Mouse (Mus musculus): ENCODE measurements around the gene Cyp4f18.
A peak's percentile ranks its signal among the peaks of the same experiment; 100 is the strongest.
"Not testable (repeated sequence)": the region's sequence is repeated elsewhere in the genome, so short reads cannot be mapped to it uniquely, and the experiment has no call there.

The Cyp4f18 gene

GRCm38 (mm10) chr8:72009473-72009872 is at the start of gene Cyp4f18:
Cyp4f18 (minus strand) TSS chr8:72009626.
- DNase-seq, result no peak

GRCm38 (mm10) chr8:72057643-72058042 is 48.2 kb upstream of the Cyp4f18 start:
- not testable (repeated sequence) for DNase-seq

- not testable (repeated sequence) for DNase-seq
Observed at GRCm38 (mm10) chr8:72054633-72055032, 45.2 kb upstream of the Cyp4f18 start.

GRCm38 (mm10) chr8:72042493-72042892 is 33.1 kb upstream of the Cyp4f18 start:
- DNase-seq, result no peak

- DNase-seq, result not testable (repeated sequence)
Observed at GRCm38 (mm10) chr8:72040918-72041317, 31.5 kb upstream of the Cyp4f18 start, which contains the start of gene Olfr372. Olfr372 (plus strand) TSS chr8:72041218.

GRCm38 (mm10) chr8:72032926-72033325 is 23.5 kb upstream of the Cyp4f18 start:
- peak; percentile 31 to 53 for DNase-seq

GRCm38 (mm10) chr8:72024886-72025285 is 15.5 kb upstream of the Cyp4f18 start:
- peak; percentile 27 to 32 for DNase-seq

GRCm38 (mm10) chr8:72019816-72020215 is 10.4 kb upstream of the Cyp4f18 start:
- DNase-seq, result no peak

- DNase-seq, result not testable (repeated sequence)
Observed at GRCm38 (mm10) chr8:72019022-72019421, 9.6 kb upstream of the Cyp4f18 start.

GRCm38 (mm10) chr8:72018141-72018540 is 8.7 kb upstream of the Cyp4f18 start:
- no peak for DNase-seq

- DNase-seq, result not testable (repeated sequence)
Observed at GRCm38 (mm10) chr8:72017339-72017738, 7.9 kb upstream of the Cyp4f18 start.

- not testable (repeated sequence) for DNase-seq
Observed at GRCm38 (mm10) chr8:72013506-72014228, 4.2 kb upstream of the Cyp4f18 start.

- no peak for DNase-seq
Observed at GRCm38 (mm10) chr8:72008134-72008641, 1.2 kb downstream of the Cyp4f18 start.

- no peak for DNase-seq
Observed at GRCm38 (mm10) chr8:72006763-72007162, 2.7 kb downstream of the Cyp4f18 start.

- DNase-seq, result no peak
Observed at GRCm38 (mm10) chr8:72005912-72006311, 3.5 kb downstream of the Cyp4f18 start.

GRCm38 (mm10) chr8:72002942-72003341 is 6.5 kb downstream of the Cyp4f18 start:
- no peak for DNase-seq

GRCm38 (mm10) chr8:72000223-72000622 is 9.2 kb downstream of the Cyp4f18 start:
- no peak for DNase-seq

GRCm38 (mm10) chr8:71999434-71999833 is 10.0 kb downstream of the Cyp4f18 start:
- no peak for DNase-seq

- DNase-seq, result no peak
Observed at GRCm38 (mm10) chr8:71988867-71989599, 20.4 kb downstream of the Cyp4f18 start.

- peak; percentile 58 to 66 for DNase-seq
Observed at GRCm38 (mm10) chr8:71988110-71988866, 21.1 kb downstream of the Cyp4f18 start.

GRCm38 (mm10) chr8:71984601-71985000 is 24.8 kb downstream of the Cyp4f18 start:
- DNase-seq, result no peak

GRCm38 (mm10) chr8:71981456-71981855 is 28.0 kb downstream of the Cyp4f18 start:
- no peak for DNase-seq

- no peak for DNase-seq
Observed at GRCm38 (mm10) chr8:71981032-71981431, 28.4 kb downstream of the Cyp4f18 start.
